Mouse (Mus musculus) testis, postnatal 10 days (tissue): ENCODE results near the gene R3hdm4.
"Not testable (repeated sequence)": the region's sequence is repeated elsewhere in the genome, so short reads cannot be mapped to it uniquely, and the experiment has no call there.

Experiments used
- DNase-seq: peaks from one replicate; pipeline ENCODE4 v3.0.0; 2021; ENCODE audit warnings: low spot score

The R3hdm4 gene

DNA sequence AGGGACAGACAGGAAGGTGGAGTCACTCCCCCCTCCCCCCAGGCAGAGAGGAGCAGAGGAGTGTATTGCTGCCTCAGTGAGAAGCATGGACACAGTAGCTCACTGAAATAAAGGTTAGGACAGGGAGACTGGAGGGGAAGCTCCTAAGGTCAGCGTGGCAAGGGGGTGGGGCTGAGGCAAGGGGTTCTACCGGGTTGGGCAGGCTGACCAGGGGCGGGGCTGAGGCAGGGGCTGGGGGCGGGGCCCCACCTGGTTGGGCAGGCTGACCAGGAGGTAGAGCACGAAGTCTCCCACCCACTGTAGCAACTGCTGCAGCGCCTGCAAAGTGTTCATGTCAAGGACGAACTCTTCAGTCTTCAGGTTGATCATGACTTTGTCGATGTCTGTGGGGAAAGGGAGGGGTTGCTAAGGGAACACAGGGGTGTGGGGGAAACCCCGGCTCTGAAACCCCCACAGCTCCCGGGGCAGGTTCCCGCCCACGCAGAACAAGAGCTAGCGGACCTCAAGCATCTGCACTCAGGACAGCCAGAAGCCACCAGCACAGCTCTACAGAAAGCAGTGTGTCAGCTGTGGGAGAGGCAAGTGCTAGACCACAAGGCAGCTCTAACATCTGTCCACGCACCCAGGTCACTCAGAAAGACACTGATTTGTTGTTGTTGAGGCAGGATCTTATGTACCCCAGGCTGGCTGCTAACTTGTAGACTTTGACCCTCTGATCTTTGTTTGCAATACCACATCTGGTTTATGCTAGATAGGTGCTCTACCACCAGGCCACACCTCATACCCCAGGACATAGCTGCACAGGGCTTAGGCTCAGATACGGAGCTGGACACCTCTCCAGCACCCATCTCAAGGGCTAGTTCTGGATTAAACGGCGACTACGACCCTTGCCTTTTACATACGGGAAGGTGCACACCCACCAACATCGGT is 23.4 kb downstream of the R3hdm4 start:
- no peak for DNase-seq

DNA sequence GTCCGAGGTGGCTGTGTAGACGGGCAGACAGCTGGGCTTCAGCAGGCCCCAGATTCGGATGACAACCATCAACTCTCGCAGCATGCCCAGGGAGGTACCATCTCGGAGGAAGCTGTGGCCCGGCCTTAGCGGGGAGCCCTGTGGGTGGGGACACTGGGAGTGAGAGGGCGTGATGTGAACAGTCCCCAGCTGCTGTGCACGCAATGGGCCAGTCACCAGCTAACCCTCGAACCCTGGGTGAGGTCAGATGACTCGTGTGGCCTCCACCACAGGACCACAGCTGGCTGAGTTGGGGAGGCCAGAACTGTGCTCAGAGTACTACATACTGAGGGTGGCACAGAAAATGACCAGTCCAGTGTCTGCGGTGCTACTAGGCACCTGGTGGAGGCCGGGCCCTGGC is 24.2 kb downstream of the R3hdm4 start:
- no peak for DNase-seq

- no peak for DNase-seq
Observed at GRCm38 (mm10) chr10:79896306-79896705, 24.7 kb downstream of the R3hdm4 start.

DNA sequence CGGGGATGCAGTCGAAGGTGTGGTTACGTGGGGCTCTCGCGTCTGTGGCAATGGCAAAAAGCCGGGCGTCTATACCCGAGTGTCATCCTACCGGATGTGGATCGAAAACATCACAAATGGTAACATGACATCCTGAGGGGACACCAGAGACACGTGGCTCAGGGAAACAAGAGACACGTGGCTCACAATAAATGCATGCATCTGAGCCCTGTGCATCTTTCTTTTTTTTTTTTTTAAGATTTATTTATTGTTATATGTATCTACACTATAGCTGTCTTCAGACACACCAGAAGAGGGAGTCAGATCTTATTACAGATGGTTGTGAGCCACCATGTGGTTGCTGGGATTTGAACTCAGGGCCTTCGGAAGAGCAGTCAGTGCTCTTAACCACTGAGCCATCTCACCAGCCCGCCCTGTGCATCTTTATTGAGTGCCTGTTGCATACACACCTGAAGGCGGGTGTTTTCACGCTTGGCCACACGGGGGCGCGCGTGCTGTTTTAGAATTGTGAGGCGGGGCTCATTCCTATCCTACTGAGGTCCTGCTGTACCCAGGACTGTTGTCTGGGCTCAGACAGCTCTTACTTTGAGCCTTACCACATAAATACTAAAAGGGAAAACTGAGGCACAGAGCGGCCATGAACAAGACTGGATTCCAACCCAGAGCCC is 28.4 kb downstream of the R3hdm4 start:
- peak; percentile 88 for DNase-seq

DNA sequence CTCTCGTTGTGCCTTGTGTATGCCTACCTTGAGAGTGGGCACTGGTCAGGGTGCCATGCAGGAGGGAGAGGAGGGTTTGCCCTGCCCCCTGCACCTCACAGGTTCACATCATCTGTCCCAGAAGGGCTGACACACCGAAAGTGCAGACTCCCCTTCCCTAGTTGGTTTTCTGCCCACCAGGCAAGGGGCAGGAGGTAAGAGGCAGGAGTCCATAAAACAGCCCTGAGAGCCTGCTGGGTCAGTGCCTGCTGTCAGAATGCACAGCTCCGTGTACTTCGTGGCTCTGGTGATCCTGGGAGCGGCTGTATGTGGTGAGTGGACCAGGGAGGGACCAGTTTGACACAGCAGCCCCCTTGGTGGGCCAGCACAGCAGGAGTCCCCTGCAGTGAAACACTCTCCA is 30.3 kb downstream of the R3hdm4 start, which contains the start of gene Cfd:
Gene Cfd, plus strand, starts transcription at position 184 of the 400 bp plus-strand sequence.
- DNase-seq, result no peak

DNA sequence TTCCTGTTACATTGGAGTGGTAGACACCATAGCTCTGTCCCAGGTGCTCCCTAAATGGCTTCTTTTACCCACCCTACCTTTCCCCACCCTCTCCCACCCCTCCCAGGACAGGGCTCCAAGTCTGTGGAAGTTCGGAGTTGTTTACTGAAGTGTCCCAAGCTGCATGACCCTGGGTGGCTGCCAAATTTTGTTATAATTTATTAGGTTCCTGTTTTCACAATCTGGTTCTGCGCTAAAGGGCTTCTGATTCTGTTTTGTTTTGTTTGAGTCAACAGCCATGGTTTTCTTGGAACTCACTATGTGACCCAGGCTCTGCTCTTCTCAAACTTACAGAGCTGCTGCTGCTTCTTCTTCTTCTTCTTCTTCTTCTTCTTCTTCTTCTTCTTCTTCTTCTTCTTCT is 31.6 kb downstream of the R3hdm4 start:
- no peak for DNase-seq

DNA sequence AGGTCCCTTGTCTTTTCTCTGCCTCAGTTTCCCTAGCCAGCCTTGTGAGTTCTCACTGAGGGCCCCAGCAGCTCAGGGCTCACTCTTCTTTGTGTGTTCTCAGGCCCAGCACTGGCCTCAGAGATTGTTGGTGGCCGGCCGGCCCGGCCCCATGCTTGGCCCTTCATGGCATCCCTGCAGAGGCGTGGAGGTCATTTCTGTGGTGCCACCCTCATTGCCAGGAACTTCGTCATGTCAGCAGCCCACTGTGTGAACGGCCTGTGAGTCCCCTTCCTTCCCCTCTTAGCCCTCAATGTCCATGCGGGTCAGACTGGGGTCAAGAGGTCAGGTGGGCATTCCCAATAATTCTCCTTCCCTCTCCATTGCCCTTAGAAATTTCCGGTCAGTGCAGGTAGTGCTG is 34.4 kb downstream of the R3hdm4 start:
- no peak for DNase-seq

- no peak for DNase-seq
Observed at GRCm38 (mm10) chr10:79886054-79886453, 35.0 kb downstream of the R3hdm4 start, which contains the start of gene Elane. Gene Elane (plus strand): TSS chr10:79886247.

GRCm38 (mm10) chr10:79884938-79885337 is 36.1 kb downstream of the R3hdm4 start:
- not testable (repeated sequence) for DNase-seq

DNA sequence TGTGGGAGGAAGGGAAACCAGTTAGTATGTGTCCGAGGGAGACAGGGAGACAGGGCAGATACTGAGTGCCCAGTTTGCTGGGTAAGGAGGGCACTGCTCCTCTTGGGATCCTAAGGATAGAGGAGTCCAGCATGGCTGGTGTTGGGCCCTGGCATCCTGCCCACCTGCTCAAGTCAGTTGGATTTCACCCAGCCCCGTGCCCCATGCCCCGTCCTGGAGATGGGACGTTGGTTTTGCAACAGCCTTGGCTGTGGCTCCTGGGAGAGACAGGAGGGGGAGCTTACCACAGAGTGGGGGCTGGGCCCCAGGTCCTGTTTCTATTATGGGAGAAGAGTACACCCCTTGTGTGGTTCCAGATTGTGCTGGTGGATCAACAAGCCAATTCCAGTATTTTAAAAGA is 36.6 kb downstream of the R3hdm4 start:
- peak; percentile 80 for DNase-seq

GRCm38 (mm10) chr10:79883297-79884084 is 37.5 kb downstream of the R3hdm4 start:
- DNase-seq, result peak; percentile 91

- DNase-seq, result peak; percentile 74
Observed at GRCm38 (mm10) chr10:79881981-79882380, 39.0 kb downstream of the R3hdm4 start.

- DNase-seq, result no peak
Observed at GRCm38 (mm10) chr10:79880721-79881120, 40.3 kb downstream of the R3hdm4 start.

- DNase-seq, result no peak
Observed at GRCm38 (mm10) chr10:79879527-79879926, 41.5 kb downstream of the R3hdm4 start.

DNA sequence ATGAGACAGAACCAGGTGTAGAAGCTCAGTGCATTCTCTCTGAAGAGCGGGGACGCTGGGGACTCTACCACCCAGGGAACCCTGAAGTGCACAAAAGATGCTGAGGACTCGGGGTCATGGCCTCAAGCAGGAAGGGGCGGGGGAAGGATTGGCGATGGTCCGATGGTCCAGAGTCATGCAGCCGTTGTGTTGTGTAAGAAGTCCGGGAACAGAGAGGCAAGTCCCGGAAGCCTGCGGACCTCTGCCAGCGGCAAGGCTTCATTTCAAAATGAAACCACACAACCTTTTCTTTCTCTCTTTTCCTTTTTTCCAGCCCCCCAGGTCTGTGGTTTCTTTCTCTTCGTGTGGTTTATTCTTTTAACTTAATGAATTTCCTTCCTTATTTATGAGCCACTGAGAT is 43.3 kb downstream of the R3hdm4 start:
- DNase-seq, result no peak

DNA sequence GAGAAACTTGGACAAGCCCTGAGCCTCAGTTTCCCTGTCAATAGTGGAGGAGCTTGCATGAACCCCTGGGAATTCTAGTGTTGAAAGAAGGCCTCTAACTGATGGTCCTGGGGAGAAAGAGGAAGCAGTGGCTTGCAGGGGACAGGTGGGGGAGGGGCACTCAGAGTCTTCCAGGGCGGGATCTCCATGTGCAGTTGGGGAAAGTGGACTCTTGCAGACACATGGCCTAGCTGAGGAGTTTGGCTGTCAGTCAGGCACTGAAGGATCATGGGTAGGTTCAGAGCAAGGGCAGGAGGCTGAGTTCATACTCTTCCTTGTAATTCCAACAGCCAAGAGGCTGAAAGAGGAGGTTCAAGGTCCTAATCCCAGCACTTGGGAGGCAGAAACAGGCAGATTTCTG is 43.8 kb downstream of the R3hdm4 start:
- no peak for DNase-seq

- peak; percentile 67 for DNase-seq
Observed at GRCm38 (mm10) chr10:79874290-79874862, 46.6 kb downstream of the R3hdm4 start, which contains the start of the genes Prtn3 and Plppr3. Gene Prtn3 (plus strand): TSS chr10:79874476. Gene Plppr3 (minus strand): TSS chr10:79874634.

DNA sequence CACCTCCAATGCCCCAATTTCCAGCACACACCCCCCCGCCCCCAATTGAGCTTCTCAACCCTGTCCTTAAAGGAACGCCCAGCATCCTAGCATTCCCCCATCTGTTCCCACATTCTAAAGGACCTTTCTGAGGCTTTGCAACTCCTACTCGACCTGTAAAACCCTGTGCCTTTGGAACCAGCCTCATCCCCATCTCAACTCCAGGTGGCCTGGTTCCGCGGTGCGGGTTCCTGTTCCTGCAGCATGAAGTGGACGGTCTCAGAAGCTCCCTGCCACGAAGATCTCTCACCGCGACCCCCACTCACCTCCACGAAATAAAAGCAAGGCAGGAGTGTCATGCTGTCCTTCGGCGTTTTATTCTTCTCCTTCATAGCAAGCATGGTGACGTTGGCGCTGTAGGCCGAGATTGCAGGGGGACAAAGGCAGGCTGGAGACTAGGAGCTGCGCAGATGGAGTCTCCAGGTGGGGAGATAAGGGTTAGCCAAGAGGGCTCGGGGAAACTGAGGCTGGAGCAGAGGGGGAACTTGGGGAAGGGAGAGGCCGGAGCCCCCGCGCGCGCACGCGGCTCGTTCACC is 47.2 kb downstream of the R3hdm4 start:
- DNase-seq, result no peak

DNA sequence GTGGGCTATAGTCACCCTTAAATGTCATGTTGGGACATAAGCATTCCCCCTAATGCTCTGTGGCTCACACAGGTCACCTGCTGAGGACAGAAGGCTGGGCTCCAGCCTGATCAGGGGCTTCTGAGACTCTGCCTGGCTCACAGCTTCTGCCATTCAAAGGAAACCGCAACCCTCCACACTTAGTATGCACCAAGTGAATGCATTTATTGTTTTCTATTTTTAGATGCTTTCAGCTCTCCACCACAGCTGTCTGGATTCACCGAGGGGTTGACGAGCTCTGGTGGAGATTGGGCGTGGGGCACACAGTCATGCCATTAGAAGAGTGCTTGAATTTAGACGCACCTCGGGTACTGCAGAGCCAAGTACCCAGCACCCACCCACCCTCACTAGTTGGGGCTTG is 47.7 kb downstream of the R3hdm4 start:
- DNase-seq, result no peak

DNA sequence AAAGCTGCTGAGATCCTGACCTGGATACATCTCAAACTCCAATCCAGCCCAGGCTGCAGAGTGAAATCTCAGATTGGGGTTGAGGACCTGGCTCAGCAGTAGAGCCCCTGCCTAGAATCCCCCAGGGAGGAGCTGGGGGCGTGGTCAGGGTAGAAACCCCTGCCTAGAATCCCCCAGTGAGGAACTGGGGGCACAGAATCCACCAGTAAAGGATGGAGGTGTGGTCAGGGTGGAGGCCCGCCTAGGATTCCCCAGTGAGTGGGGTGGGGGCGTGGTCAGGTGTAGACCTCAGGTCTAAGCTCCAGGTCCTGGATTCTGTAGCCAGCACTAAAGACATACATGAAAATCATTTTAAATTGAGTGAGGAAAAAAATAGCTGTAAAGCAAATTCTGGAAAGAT is 48.1 kb downstream of the R3hdm4 start:
- no peak for DNase-seq

GRCm38 (mm10) chr10:79871845-79872244 is 49.2 kb downstream of the R3hdm4 start:
- DNase-seq, result no peak
